Mouse (Mus musculus): ENCODE results near the gene Cacnb4.

Cacnb4 gene

DNA sequence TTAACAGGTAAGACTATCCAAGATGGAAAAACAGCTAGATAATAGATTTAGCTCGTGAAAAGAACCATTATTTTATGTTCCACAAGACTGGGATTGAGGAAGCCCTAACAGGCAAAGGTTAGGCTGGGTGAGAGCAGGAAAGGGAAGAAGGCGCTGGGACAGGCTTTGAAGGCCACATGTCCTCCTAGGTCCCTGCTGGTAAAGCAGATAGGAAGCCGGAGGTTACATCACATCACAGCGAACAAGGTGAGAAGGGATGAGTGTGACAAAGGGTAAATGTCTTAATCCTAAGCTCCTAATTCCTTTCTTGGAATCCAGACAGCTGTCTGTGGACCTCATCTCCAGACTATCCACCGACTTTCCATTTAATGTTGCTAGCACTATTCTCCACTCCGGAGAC is 257.3 kb downstream of the Cacnb4 start:
- no peak for DNase-seq

DNA sequence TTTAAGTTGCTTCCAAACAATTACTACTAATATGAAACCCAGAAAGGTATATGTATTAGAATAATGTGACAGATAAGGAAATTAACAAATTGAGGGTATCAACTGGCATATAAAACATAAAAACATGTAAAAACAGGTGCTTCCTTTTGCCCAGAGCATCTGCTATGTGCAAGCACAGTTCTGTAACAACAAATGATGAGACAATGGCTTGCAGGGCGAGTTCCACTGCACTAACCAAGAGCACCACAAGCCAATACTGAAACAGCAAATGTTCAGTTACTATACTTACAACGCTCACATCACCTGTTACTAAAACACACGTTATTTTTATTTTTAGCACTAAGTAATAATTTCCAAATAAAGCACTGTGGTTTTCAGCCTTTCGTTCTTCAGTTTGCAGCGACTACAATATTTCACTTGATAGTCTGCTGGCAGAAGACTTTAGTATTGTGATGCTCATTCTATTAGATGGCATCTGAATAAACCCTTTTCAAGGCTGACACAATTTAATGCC is 264.1 kb downstream of the Cacnb4 start:
- no peak for DNase-seq

DNA sequence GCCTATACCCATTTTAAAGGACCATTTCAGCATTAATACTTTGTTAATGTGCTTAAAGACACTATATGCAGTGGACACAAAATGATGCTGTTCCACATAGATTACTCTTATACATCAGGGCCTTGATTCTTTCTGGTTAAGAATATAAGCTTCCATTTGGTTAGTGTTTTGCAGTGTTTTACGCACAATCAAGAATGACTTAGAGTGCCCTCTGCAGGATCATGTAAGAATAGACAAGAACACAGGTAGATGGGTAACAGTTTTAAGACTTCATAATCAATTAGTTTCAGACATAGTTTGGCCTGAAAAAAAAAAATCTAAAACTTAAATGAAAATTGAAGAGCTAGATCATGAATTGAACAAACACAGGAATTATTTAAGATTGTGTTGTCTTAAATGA is 270.2 kb downstream of the Cacnb4 start:
- DNase-seq = peak; percentile 57

DNA sequence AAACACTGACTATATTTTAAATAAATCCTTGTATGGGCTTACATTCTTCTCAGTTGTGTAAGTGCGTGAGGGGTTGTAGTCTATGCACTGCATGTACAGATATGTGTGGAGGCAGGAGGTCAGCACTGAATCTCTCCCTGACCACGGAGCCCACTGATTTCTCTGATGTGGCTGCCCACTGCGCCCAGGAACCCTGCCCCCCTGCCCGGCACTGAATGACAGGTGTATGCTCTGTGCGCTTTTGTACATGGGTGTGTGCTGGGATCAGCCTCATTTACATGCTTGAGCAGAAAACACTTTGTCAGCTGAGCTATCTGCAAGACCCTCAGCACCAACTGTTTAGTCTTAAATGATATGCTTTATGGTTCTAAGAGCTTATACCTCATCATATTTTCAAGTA is 271.4 kb downstream of the Cacnb4 start:
- no peak for DNase-seq

DNA sequence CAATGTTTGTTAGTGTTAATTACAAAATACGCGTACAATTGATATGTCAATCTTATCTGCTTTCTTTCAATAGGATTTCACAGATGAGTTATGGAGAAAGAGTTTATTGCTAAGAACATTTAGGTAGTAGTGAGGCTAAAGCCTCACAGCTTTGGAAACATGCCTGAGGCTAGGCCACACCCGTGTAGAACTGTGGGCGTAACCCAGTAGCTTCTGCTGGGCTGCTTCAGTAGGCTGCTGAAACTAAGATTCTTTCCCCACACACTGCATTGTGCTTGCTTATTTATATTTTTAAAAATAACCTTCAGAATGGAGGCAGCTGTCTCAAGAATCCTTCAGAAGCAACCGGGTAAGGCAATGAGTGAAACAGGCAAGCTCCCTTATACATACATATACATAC is 282.1 kb downstream of the Cacnb4 start:
- DNase-seq = no peak

DNA sequence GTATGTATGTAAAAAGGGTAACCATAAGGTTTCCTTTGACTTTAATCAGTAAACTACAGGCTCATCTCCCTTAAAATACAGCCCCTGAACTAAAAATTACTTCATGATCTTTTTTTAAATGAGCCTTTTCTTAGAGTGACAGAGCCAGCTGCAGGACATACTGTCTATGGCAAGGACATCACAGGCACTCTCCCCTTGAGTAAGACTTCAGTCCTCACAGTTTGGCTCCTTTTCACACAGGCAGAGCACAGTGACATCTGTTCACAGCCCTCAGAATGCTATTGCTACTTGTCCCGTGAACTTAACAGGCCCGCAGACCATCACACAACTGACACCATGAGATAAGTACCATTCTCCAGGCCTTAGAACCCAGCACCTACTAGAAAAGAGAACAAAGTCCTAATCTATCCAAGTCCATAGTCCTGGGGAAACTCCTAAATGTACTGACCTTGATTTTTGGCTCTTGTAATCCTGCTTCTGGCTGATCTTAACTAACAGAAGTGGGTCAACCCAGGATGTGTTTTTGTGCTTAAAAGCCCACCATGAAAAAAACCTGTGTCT is 286.1 kb downstream of the Cacnb4 start:
- no peak for DNase-seq

DNA sequence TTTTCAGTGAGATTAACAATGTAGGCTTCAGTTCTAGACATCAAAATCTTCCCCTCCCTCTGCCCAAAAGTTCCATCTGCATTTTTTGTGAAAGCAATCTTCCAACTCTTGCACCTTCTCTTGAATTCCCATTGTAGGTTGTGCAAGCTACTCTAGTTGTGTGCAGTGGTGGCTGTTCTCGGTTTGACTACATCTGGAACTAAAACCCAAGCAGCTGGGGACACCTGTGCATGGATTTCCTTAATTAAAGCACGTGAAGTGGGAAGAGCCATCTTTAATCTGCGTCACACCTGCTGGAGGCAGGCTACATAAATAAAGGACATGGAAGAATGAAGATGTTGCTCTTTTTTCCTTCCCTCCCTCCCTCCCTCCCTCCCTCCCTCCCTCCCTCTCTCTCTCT is 286.7 kb downstream of the Cacnb4 start:
- DNase-seq = no peak

DNA sequence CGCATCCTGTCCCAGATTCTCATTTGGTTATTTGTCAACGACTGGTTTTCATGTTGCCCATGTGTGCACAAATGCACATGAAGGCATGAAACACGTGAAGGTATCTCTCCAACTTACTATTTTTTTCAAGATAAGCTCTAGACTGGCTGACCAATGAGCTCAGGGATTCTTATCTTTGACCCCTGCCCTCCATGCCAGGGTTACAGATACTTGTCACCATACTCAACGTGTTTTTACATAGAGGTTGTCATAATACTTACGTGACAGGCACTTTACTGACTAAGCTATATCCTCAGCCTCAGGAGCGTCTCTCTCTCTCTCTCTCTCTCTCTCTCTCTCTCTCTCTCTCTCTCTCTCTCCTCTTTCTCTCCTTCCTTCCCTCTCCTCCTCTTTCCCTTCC is 290.2 kb downstream of the Cacnb4 start:
- no peak for DNase-seq

DNA sequence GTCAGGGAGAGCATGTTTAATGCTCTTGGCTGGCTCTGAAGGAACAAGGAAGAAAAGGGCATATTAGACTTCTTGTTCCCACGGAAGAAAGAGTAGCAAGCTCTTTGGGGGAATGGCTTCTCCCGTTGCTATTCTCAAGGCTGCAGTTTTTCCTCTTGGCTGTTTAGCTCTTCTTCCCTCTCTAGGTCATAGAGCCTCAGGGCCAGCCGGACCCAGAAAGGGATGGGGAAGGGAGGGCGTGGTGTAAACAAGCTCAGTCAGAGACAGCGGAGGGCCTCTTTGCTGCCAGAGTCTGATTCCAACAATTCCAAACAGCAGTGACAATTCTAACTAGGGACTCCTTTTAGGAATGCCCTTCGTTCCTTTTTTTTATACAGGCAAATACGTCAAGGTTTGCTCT is 290.6 kb downstream of the Cacnb4 start:
- peak; percentile 51 for DNase-seq

DNA sequence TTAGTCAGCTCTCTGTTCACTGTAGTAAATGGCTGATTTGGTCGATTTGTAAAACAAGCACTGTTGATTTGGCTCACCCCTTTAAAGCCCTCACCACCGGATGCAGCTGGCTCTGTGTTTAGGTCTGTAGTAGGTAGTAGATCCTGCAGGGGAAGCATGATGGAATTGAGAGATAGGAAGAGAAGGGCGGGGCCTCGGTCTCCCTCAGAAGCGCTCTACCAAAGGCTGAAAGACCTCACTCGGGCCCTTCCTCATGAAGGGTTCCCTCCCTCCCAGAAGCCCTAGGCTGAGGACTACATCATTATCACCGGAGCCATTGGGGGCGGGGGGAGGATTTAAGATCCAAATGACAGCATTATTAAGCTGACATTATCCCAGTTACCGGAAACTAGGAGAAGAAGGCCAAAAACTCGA is 297.8 kb downstream of the Cacnb4 start:
- DNase-seq = peak; percentile 47

DNA sequence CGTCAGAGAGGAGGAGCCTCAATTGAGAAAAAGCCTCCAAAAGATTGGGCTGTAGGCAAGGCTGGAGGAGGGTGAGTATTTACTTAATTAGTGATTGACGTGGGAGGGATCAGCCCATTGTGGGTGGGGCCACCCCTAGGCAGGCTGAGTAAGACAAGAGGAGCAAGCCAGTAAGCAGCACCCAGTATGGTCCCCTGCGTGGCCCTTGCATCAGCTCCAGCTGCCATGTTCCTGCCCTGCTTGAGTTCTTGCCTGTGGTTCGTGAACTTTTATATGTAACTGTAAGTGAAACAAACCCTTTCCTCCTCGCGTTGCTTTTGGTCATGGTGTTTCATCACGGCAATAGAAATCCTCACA is 298.2 kb downstream of the Cacnb4 start, which contains the start of gene Neb:
TSS of gene Neb (minus strand) at position 27 of the 357 bp plus-strand sequence.
- peak; percentile 39 for DNase-seq
